Mouse (Mus musculus) ES-E14 (cell line): ENCODE measurements around the gene Gnl3l.

Experiments used
- HCFC1 ChIP-seq: IDR thresholded peaks from 2 replicates; pipeline ENCODE4 v1.6.1; 2012; ENCODE audit warnings: low read length, inconsistent platforms, borderline replicate concordance; ENCODE audit not compliant: insufficient read depth
- ZC3H11A ChIP-seq: IDR thresholded peaks from 2 replicates; pipeline ENCODE4 v1.6.1; 2012; ENCODE audit warnings: low read depth, mild to moderate bottlenecking, inconsistent platforms, low read length, borderline replicate concordance

- TF ChIP-seq ZC3H11A (no peak), HCFC1 (no peak)
Observed at GRCm38 (mm10) chrX:151031400-151031799, 14.3 kb upstream of the Gnl3l start.
